Mouse (Mus musculus): ENCODE measurements around the gene Fam76a. TPM values are rescaled to one million over a fixed set of nuclear protein-coding genes. Genes with fewer than 3 reads are reported as not detected.
A peak's percentile ranks its signal among the peaks of the same experiment; 100 is the strongest.

Gene Fam76a
- total and polyA plus RNA-seq, 3 experiments, result 13.3 to 45.1 (median 29.5) TPM

DNA sequence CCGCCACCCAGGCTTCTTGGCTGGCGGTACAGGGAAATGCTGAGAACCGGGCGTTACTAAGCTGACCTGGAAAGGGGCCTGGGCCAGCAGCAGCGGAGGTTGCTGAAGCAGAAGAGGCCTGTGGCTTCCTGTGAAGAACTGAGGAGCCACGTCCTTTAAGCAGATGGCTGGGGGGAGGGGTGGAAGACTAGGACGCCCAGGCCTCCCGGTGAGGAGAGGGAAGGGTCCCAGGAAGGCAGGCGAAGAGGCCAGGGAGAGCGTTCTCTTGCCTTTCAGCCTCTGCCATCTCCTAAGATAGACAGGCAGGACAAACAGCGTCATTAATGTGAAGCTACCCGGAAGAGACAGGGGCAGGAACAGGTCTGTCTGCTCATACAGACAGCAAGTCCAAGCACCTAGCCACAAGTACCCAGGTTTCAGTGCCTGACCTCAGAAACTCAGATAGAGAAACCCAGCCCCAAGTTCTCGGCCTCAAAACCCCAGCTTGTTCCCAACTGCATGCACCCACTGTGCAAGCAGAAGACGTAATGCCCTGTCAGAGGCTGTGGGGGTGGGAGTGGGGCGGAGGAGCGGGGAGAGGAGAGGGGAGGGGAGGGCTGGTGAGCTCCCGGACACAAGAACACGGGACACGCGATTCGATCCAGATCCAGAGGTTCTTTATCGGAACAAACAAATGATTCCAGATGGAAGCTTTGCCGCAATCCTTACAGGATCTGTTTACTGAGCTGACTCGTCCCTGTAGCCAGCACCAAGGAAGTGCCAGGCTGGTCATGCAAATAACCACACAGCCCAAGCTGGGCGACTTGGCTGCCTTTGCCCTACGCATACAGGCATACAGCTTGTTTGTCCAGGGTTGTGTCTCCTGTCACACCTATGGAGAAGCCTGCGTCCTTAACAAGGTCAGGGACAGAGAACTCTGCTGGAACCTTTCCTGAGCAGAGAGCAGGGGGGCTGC, 24.0 kb upstream of the Fam76a start:
- peak; percentile 67 to 74 for DNase-seq
- H3K27ac ChIP-seq, result peak overlapping the region; percentile 36
- peak overlapping the region; percentile 32 for H3K9ac ChIP-seq (ENCODE audit: low read depth, low read length)
- peak overlapping the region; percentile 26 for H3K4me3 ChIP-seq
- H3K36me3 ChIP-seq (ENCODE audit: control insufficient read depth, insufficient read depth, low read length), result no peaks in the 10 kb centered on the region
- H3K4me1 ChIP-seq (ENCODE audit: control insufficient read depth, insufficient read depth, low read length), result peaks cover 13% of the 10 kb centered on the region
- intact Hi-C loops (cut with DNase I), result loop anchor here (5.0 kb wide), 1 partner anchor 271 kb away; no protein-coding TSS in a partner anchor
- TF ChIP-seq POLR2A (IDR thresholded peaks at IDR 0.05; ENCODE audit: insufficient read depth, low read depth, low read length) (peak; percentile 24; the same call in 1 of the 2 replicates), EP300 (IDR thresholded peaks at IDR 0.05; ENCODE audit: insufficient read depth, low read depth, low read length) (no peak), CTCF (IDR thresholded peaks at IDR 0.05) (no peak)
- no peaks in the 10 kb centered on the region for H3K79me2 ChIP-seq (replicated peaks; ENCODE audit: control insufficient read depth, insufficient read depth, low read length)
- no peaks in the 10 kb centered on the region for H3K27me3 ChIP-seq (ENCODE audit: control insufficient read depth, insufficient read depth, low read length)
- 37% methylated on average over 27 of the region's 27 CpGs for WGBS

GRCm38 (mm10) chr4:132945261-132946046, 23.1 kb upstream of the Fam76a start:
- H3K9ac ChIP-seq (ENCODE audit: low read depth, low read length), result peak overlapping the region; percentile 32
- no peaks in the 10 kb centered on the region for H3K79me2 ChIP-seq (replicated peaks; ENCODE audit: control insufficient read depth, insufficient read depth, low read length)
- intact Hi-C loops (cut with DNase I), result loop anchor here (1.0 to 5.0 kb wide), 3 partner anchors 60 to 272 kb away; no protein-coding TSS in a partner anchor
- no peaks in the 10 kb centered on the region for H3K36me3 ChIP-seq (ENCODE audit: control insufficient read depth, insufficient read depth, low read length)
- TF ChIP-seq EP300 (IDR thresholded peaks at IDR 0.05; ENCODE audit: insufficient read depth, low read depth, low read length), result peak; percentile 98
- TF ChIP-seq CTCF (IDR thresholded peaks at IDR 0.05), result peak; percentile 93; the same call in 1 of the 2 replicates
- TF ChIP-seq POLR2A (IDR thresholded peaks at IDR 0.05; ENCODE audit: insufficient read depth, low read depth, low read length), result peak; percentile 60; the same call in 1 of the 2 replicates
- peak overlapping the region; percentile 36 for H3K27ac ChIP-seq
- H3K4me1 ChIP-seq (ENCODE audit: control insufficient read depth, insufficient read depth, low read length), result peaks cover 13% of the 10 kb centered on the region
- H3K4me3 ChIP-seq, result peak overlapping the region; percentile 26
- peak; percentile 85 to 91 for DNase-seq
- H3K27me3 ChIP-seq (ENCODE audit: control insufficient read depth, insufficient read depth, low read length), result no peaks in the 10 kb centered on the region
- 4% methylated on average over 15 of the region's 15 CpGs for WGBS

DNA sequence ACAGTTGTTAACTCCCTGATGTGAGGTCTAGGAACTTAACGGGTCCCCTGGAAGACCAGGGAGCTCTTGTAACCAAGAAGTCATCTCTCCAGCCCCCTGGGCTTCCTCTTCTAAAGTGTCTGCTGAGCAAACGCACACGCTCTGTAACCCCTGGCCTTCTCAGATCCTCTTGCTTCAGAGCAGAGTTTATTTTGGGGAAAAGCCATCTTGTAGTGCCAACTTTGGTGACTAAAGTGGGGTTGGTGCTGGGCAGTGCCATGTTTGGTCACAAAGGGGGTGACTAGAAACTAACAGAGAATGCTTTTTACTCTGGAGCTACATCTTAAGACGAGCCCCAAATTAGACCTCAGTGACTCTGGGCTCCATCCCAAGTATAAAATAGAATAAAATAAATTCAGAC, 22.4 kb upstream of the Fam76a start:
- no peaks in the 10 kb centered on the region for H3K36me3 ChIP-seq (ENCODE audit: control insufficient read depth, insufficient read depth, low read length)
- H3K4me1 ChIP-seq (ENCODE audit: control insufficient read depth, insufficient read depth, low read length), result peaks cover 13% of the 10 kb centered on the region
- 62% methylated on average over 4 of the region's 4 CpGs for WGBS
- no peak for DNase-seq
- no peak overlapping the region for H3K9ac ChIP-seq (ENCODE audit: low read depth, low read length)
- intact Hi-C loops (cut with DNase I), result loop anchor here (1.0 to 5.0 kb wide), 3 partner anchors 61 to 273 kb away; no protein-coding TSS in a partner anchor
- peak overlapping the region; percentile 36; the same call in 1 of the 2 replicates for H3K27ac ChIP-seq
- H3K27me3 ChIP-seq (ENCODE audit: control insufficient read depth, insufficient read depth, low read length), result no peaks in the 10 kb centered on the region
- TF ChIP-seq POLR2A (IDR thresholded peaks at IDR 0.05; ENCODE audit: insufficient read depth, low read depth, low read length) (no peak), EP300 (IDR thresholded peaks at IDR 0.05; ENCODE audit: insufficient read depth, low read depth, low read length) (no peak), CTCF (IDR thresholded peaks at IDR 0.05) (no peak)
- no peak overlapping the region for H3K4me3 ChIP-seq
- no peaks in the 10 kb centered on the region for H3K79me2 ChIP-seq (replicated peaks; ENCODE audit: control insufficient read depth, insufficient read depth, low read length)

GRCm38 (mm10) chr4:132944106-132944505, 21.7 kb upstream of the Fam76a start:
- Histone ChIP-seq H3K27ac (no peak overlapping the region), H3K4me1 (ENCODE audit: control insufficient read depth, insufficient read depth, low read length) (peaks cover 13% of the 10 kb centered on the region), H3K36me3 (ENCODE audit: control insufficient read depth, insufficient read depth, low read length) (no peaks in the 10 kb centered on the region), H3K4me3 (no peak overlapping the region), H3K79me2 (replicated peaks; ENCODE audit: control insufficient read depth, insufficient read depth, low read length) (no peaks in the 10 kb centered on the region), H3K9ac (ENCODE audit: low read depth, low read length) (no peak overlapping the region), H3K27me3 (ENCODE audit: control insufficient read depth, insufficient read depth, low read length) (no peaks in the 10 kb centered on the region)
- 54% methylated on average over 12 of the region's 12 CpGs for WGBS
- no peak for DNase-seq
- TF ChIP-seq CTCF (IDR thresholded peaks at IDR 0.05) (no peak), EP300 (IDR thresholded peaks at IDR 0.05; ENCODE audit: insufficient read depth, low read depth, low read length) (no peak), POLR2A (IDR thresholded peaks at IDR 0.05; ENCODE audit: insufficient read depth, low read depth, low read length) (no peak)
- intact Hi-C loops (cut with DNase I), result loop anchor here (2.0 kb wide), 1 partner anchor 113 kb away; no protein-coding TSS in a partner anchor

DNA sequence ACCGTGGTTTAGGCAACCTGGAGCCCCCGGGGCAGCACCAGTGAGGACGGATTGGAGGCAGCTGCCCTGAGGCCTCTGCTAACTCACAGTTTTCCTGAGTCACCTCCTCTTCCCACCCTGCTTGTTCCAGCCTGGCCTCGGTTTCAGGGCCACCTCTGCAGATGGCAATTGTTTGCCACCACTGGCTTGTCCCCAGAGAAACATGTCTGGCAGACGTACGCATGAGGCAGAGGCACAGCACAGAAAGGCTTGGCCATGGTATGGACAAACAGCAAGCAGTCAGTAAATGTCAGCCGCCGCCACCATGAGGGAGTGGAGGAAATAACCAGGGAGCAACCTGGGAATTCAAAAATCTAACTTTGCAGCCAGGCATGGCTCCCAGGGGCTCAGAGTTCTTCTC, 20.7 kb upstream of the Fam76a start:
- 74% methylated on average over 8 of the region's 8 CpGs for WGBS
- intact Hi-C loops (cut with DNase I), result no loop called here

More for the DNA sequence above, 20.7 kb upstream of the Fam76a start:
- no peak overlapping the region for H3K9ac ChIP-seq (ENCODE audit: low read depth, low read length)
- TF ChIP-seq CTCF (IDR thresholded peaks at IDR 0.05) (no peak), POLR2A (IDR thresholded peaks at IDR 0.05; ENCODE audit: insufficient read depth, low read depth, low read length) (no peak), EP300 (IDR thresholded peaks at IDR 0.05; ENCODE audit: insufficient read depth, low read depth, low read length) (no peak)
- no peaks in the 10 kb centered on the region for H3K27me3 ChIP-seq (ENCODE audit: control insufficient read depth, insufficient read depth, low read length)
- H3K79me2 ChIP-seq (replicated peaks; ENCODE audit: control insufficient read depth, insufficient read depth, low read length), result no peaks in the 10 kb centered on the region
- no peaks in the 10 kb centered on the region for H3K36me3 ChIP-seq (ENCODE audit: control insufficient read depth, insufficient read depth, low read length)
- no peak for DNase-seq
- no peak overlapping the region for H3K27ac ChIP-seq
- peaks cover 13% of the 10 kb centered on the region for H3K4me1 ChIP-seq (ENCODE audit: control insufficient read depth, insufficient read depth, low read length)
- no peak overlapping the region for H3K4me3 ChIP-seq
